Mouse (Mus musculus) heart, postnatal 25 days (tissue): Measurements from ENCODE around the gene Gimap3. TPM values are rescaled to one million over a fixed set of nuclear protein-coding genes. Genes with fewer than 3 reads are reported as not detected.
A peak's percentile ranks its signal among the peaks of the same experiment; 100 is the strongest.

Experiments
- DNase-seq: peaks from one replicate; pipeline ENCODE4 v3.0.0; 2022; ENCODE audit warnings: low spot score
- intact Hi-C: fragments of 180-260 bp; cut with DNase I; formaldehyde crosslinking; loops from one replicate; pipeline ENCODE4 v1.15.1; 2025
- total RNA-seq, 2 experiments: library from RNA; stranded (reverse); gene quantifications; 2 replicates each; pipeline ENCODE4 v1.2.3; 2021

Gene Gimap3
- total RNA-seq: under 1 TPM; 0.50 to 0.88 TPM

DNA sequence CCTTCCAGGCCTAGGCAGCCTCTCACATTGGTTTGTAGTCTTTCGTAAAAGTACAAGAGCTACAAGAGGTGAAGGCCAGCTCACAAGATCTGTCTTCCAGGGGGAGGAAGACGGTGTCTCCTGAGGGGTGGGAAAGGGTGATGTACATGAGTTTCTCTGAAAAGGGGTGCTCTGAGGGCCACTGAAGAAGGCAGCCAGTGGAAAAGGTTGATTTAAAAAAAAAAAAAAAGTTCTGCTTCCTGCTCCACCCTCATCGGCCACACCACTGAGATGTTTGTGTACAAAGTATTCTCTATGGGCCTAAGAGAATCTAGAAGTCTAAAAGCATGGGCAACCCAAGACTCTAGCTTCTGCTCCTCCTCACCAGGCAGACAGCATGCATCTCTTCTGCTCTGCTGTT lies at the start of gene Gimap3:
Gene Gimap3 (minus strand): TSS at position 156 of the 400 bp plus-strand sequence.
- intact Hi-C loops: loop anchor here (1.0 to 5.0 kb wide), 4 partner anchors 20 to 593 kb away; partner anchors contain the start of gene Atp6v0e2

DNA sequence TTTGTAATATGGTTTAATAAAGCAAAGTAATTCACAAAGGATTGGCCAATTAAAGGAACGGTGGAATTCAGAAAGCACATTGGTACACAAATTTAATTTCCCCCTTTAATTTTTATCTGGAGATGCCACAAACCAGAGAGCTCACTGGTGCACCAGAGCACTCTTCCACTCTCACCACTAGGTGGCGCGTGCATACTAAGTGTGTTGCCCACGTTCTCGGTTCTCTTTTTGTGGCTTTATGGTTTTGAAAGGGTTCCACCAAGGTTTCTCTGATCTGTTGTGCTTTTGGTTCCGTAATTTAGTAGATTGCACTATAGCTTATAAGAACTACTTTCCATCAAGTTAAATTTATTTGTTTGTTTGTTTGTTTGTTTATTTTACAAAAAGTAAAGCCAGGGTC lies 47.2 kb upstream of the Gimap3 start:
- DNase-seq: peak; percentile 20
- intact Hi-C loops: loop anchor here (1.0 to 2.0 kb wide), 3 partner anchors 39 to 137 kb away; no protein-coding TSS in a partner anchor

More for the DNA sequence above, at the start of gene Gimap3:
- DNase-seq: no peak

DNA sequence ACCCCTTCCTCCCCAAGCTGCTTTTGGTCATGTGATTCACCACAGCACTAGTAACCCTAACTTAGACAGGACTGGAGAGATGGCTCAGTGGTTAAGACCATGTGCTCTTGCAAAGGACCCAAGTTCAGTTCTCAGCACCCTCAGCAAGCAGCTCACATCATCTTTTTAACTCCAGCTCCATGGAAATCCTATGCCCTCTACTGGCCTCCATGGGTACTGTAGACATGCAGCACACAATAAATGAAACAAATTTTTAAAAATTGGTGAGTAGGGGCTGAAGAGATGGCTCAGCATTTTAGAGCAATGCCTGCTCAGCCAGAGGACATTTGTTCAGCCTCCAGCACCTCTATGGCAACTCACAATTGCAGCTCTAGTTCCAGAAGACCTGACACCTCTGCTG lies 44.4 kb upstream of the Gimap3 start:
- DNase-seq: no peak
- intact Hi-C loops: no loop called here

GRCm38 (mm10) chr6:48809494-48810219 lies 39.0 kb upstream of the Gimap3 start:
- no peak for DNase-seq
- intact Hi-C loops: no loop called here

GRCm38 (mm10) chr6:48806746-48807145 lies 36.1 kb upstream of the Gimap3 start:
- intact Hi-C loops: no loop called here
- no peak for DNase-seq

DNA sequence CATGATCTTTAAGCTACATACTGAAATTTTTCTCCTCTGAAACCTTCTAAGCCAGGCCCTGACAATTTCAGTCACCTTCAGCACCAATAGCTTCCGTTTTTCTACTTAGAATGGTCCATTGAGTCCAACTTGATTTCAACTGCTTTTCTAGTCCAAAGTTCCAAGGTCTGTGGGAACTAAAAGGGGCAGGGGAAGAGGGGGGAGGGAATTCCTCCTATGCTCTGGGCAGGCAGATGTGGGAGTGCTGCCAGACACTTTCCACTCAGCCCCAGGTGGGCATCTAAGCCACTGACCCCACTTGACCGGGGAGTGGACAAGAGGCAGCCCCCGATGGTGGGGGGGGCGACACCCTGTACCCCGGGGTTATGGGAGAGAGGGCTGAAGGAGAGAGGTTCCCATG lies 33.7 kb upstream of the Gimap3 start:
- intact Hi-C loops: no loop called here
- no peak for DNase-seq

GRCm38 (mm10) chr6:48803406-48804051 lies 32.9 kb upstream of the Gimap3 start:
- intact Hi-C loops: no loop called here
- no peak for DNase-seq

GRCm38 (mm10) chr6:48801897-48802296 lies 31.2 kb upstream of the Gimap3 start:
- intact Hi-C loops: no loop called here

GRCm38 (mm10) chr6:48787867-48788266 lies 17.2 kb upstream of the Gimap3 start:
- intact Hi-C loops: no loop called here
- DNase-seq: no peak

More at GRCm38 (mm10) chr6:48801897-48802296, 31.2 kb upstream of the Gimap3 start:
- DNase-seq: no peak

DNA sequence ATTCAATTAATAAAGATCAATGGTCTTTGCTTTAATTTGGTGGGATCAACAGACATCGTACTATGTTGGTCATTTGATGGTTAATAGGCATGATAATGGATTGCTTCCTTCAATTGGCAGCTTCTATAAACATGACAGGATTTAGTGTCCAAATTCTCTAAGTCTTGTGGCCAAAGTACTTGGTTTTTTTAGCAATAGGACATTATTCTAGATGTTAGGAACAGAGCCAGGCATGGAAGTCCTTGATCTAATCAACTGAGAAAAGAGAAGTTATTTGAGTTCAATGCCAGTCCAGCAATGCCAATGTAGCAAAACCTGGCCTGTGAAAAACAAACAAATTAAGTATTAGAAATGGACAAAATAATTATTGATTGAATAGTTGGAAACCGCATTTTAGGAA lies 14.9 kb upstream of the Gimap3 start:
- intact Hi-C loops: no loop called here
- DNase-seq: no peak

DNA sequence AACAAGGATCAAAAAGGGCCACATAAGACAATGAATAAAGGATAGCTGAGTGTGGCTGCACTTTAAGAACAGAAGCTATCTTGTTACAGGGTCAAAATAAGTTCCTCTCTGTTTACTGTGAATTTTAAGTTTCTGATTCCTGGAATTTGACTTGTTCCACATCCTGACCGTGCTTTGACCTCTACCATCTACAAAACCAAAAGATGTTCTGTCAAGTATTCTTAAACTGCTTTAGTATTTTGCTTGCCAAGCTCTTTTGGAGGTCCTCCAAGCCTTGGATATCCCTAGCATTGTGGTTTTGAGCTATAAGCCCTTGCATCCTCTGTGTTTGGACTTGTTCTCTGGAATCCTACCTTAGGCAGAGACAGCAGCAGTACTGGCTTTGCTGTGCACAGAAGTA lies 14.5 kb upstream of the Gimap3 start:
- no peak for DNase-seq
- intact Hi-C loops: no loop called here

DNA sequence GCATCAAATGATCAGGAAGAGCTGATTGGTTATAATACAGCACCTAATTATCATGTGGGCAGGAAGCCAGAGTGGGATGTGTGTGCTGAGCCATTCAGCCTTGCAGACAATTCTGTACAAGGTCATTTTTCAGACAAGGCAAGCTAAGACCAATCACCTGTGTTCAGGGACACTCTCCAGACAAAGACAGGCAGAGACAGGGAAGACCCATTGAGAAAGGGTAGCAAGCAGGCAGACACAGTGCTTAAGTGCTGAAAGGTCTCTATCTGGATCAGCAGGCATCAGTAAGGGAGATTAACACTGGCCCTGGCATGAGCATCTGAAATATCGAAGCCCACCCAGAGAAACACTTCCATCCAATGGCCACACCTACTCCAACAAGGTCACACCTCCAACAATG lies 13.8 kb upstream of the Gimap3 start:
- intact Hi-C loops: no loop called here
- DNase-seq: no peak

- DNase-seq: peak; percentile 57
- intact Hi-C loops: loop anchor here (1.0 to 5.0 kb wide), 4 partner anchors 127 to 595 kb away; partner anchors contain the start of gene Atp6v0e2
Observed at GRCm38 (mm10) chr6:48772030-48772429, 1.4 kb upstream of the Gimap3 start.

GRCm38 (mm10) chr6:48768933-48769332 lies 1.7 kb downstream of the Gimap3 start:
- intact Hi-C loops: no loop called here
- no peak for DNase-seq

DNA sequence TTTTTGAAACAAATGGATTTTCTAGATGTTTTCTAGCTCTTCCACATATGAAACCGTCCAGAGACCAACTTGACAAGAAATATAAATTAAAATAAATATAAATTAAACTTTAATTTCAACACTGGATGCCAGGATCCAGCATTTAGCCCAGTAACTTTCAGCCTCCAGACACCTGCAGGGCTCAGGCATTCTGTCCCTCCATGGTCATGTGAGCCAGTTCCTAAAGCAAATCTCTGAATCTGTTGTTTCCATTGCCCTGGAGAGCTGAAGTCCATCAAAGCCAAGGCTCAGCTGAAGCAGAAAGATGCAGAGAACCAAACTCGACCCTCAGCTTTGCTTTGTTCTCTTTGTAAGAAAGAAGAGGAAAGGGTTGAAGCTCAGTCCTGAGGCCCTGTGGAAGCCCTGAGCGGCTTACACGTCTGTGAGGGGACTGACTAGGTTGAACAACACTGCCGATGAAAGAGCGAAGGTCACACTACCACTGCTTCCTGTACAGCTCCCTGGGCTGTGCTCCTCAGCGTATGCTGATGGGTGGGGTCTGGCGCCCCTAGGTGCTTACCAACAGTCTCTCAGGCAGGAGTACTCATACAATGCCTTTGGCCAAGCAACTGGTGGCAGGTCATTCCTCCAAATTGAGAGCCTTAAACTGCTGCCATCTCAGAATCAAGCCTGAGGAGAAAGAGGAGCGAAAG lies 2.3 kb downstream of the Gimap3 start:
- DNase-seq: no peak
- intact Hi-C loops: no loop called here

DNA sequence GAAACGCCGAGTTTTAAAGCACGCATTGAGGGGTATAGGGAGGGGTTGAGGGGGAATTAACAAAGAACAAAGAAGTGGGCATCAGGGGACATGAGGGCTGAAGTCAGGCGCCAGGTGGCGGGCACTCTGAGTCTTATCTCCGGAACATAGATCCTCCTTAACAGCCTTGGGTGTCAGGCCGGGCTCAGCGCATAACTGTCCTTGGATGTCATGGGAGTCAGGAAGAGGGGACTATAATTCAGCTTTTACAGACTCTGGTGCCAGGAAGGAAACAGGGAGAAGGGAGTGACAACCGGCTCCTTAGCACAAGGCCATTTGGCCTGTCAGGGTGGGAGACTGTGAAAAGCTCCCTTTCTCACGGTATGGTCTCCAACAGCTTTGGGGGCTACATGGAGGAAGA lies 6.2 kb downstream of the Gimap3 start:
- DNase-seq: no peak
- intact Hi-C loops: no loop called here

DNA sequence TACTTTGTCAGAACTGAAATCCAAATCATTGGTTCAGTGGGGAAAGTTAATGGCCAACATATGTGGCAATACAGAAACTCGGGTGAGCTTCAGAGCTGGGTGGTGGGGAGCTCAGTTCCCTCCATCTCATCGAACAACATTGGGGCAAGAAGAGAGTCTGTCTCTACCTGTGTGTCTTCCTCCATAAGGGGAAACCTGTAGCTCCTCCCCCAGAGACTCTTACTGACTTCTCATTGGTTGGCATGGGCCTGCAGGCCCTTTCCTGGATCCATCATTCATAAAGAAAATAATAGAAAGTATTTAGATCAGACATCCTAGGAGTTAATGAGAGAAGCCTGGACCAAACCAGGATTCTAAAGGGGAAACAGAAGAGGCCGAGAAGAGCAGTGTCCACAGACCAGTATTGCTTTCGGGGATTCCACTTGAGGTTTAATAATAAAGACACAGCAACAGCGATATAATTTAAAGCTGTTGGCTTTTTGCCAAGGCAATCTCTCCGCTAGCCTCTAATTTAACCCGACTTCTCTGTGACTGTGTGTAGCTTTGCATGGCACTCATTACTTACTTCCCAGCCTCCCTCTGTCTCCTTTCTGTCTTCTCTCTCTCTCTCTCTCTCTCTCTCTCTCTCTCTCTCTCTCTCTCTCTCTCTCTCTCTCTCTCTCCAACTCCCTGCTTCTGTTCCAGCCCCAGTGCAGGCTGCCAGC lies 6.9 kb downstream of the Gimap3 start:
- no peak for DNase-seq
- intact Hi-C loops: no loop called here

DNA sequence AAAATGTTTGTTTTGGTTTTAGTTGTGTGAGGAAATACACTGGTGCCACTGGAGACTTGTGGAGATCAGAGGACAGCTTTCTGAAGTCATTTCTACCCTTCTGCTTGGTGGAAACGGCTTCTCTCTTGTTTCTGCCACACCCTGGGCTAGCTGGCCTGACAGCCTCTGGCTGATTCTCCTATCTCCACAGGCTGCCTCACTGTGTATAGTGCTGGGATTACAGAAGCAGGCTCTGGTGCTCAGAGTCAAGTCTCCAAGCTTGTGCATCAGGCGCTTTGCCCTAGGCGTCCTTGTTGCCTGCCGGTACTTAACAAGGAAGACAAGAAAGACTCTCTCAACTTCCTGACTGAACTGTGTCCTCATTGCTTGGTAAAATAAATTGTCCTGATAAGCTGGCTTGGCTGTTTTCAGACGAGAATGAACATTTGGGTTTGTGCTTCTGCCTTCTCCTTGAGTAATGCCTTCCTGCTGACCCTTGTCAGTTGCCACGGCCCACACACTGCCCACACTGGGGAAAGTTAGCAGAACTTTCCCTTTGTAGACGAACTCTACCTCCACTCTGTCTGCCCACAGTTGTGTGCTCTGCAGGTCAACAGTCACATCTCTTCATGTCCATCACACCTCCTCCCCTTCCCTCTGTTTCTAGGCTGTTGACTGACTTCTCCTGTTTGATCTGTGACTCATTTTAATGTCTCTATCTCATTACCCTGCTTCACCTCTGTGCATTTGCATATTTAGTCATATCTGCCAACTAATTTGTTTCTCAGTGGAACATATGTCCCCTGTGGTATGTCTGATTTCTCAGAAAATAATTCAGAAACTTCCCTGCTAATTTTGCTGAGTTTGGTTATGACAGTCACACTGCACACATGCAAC lies 23.3 kb downstream of the Gimap3 start:
- no peak for DNase-seq
- intact Hi-C loops: loop anchor here (2.0 kb wide), 2 partner anchors 63 to 101 kb away; partner anchors contain the start of genes Gimap4 and Gimap8
